Mouse (Mus musculus): ENCODE results near the gene Rab1a. TPM values are rescaled to one million over a fixed set of nuclear protein-coding genes. Genes with fewer than 3 reads are reported as not detected.
"Not testable (repeated sequence)": the region's sequence is repeated elsewhere in the genome, so short reads cannot be mapped to it uniquely, and the experiment has no call there.

Rab1a gene
- polyA plus RNA-seq, 1 experiment = 78.2 TPM

- 96% methylated on average over 1 of the region's 1 CpGs for WGBS
- no peak for DNase-seq (ENCODE audit: low read depth, low spot score)
Observed at GRCm38 (mm10) chr11:20214779-20215178, 13.5 kb downstream of the Rab1a start.

- WGBS = 82% methylated on average over 4 of the region's 4 CpGs
- DNase-seq (ENCODE audit: low read depth, low spot score) = no peak
Observed at GRCm38 (mm10) chr11:20216415-20216814, 15.2 kb downstream of the Rab1a start.

GRCm38 (mm10) chr11:20217227-20217626, 16.0 kb downstream of the Rab1a start:
- no peak for DNase-seq (ENCODE audit: low read depth, low spot score)
- WGBS = 100% methylated on average over 1 of the region's 1 CpGs

- DNase-seq (ENCODE audit: low read depth, low spot score) = not testable (repeated sequence)
- 63% methylated on average over 1 of the region's 1 CpGs for WGBS
Observed at GRCm38 (mm10) chr11:20221671-20222070, 20.4 kb downstream of the Rab1a start.

DNA sequence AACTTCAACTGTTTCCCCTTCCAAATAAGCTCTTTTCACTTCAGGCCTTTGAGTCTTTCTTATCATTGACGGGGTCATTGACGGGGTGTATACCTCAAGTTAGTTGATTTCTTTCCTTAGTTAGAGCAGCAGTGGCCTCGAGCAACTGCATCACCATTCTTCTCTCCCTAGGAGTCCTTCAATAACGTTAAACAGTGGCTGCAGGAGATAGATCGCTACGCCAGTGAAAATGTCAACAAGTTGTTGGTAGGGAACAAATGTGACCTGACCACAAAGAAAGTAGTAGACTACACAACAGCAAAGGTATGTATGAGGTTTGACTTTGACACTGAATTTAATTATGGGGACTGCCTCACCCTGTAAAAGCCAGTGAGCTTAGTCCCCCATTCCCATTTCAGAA, 23.0 kb downstream of the Rab1a start:
- DNase-seq (ENCODE audit: low read depth, low spot score) = no peak
- WGBS = 79% methylated on average over 6 of the region's 6 CpGs

- no peak for DNase-seq (ENCODE audit: low read depth, low spot score)
- 97% methylated on average over 4 of the region's 4 CpGs for WGBS
Observed at GRCm38 (mm10) chr11:20225938-20226337, 24.7 kb downstream of the Rab1a start.

DNA sequence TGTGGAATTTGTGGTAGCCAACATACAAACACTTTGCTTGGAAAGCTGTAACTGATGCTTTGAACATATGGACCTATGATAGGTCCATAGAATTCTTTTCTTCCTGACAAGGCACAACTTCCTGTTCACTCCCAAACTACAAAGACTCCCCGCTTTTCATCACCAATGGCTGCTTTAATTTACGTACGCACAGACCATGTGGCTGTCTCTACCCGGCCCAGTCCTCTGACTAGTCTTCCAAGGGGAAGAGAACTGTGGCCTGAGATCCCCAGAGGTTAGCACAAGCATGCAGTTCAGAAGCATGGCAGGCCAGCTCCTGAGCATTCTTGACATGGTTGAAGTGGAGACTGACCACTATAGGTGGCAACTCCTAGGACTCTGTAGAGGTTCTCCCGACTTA, 27.4 kb downstream of the Rab1a start:
- DNase-seq (ENCODE audit: low read depth, low spot score) = no peak
- WGBS = 71% methylated on average over 5 of the region's 5 CpGs

- 75% methylated on average over 4 of the region's 4 CpGs for WGBS
- DNase-seq (ENCODE audit: low read depth, low spot score) = no peak
Observed at GRCm38 (mm10) chr11:20229311-20229710, 28.1 kb downstream of the Rab1a start.

GRCm38 (mm10) chr11:20230286-20230685, 29.1 kb downstream of the Rab1a start:
- WGBS = 34% methylated on average over 1 of the region's 1 CpGs
- no peak for DNase-seq (ENCODE audit: low read depth, low spot score)

DNA sequence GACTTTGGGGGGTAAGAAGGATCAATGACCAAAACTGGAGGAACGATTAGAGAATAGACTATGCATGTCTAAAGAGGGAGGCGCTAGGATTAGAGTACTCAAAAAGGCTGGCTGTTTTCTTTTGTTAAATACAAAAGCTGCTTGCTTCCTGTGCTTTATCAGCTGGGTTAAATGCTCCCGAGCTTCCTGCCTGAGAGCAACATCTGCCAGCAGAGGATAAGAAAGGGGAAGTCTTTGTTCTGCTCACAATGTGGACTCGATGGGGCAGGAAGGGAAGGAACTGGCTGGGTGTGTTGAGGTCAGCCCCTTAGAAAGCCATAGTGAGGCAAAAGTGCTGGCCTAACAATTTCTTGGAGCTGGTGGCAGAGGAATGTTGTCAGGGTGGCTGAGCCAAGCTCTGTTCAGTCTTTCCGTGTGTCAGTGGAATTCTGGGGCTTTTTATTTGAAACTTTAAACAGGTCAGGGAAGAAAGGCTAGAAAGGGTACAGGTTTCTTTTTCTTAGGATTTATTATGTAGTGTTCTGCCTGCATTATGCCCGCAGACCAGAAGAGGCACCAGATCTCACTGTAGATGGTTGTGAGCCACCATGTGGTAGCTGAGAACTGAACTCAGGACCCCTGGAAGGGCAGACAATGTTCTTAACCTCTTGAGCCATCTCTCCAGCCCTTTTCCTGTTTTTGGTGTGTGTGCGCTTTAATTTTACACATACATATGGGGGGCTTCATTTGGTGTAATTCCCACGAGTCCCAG, 30.1 kb downstream of the Rab1a start:
- 57% methylated on average over 8 of the region's 8 CpGs for WGBS
- DNase-seq (ENCODE audit: low read depth, low spot score) = no peak

DNA sequence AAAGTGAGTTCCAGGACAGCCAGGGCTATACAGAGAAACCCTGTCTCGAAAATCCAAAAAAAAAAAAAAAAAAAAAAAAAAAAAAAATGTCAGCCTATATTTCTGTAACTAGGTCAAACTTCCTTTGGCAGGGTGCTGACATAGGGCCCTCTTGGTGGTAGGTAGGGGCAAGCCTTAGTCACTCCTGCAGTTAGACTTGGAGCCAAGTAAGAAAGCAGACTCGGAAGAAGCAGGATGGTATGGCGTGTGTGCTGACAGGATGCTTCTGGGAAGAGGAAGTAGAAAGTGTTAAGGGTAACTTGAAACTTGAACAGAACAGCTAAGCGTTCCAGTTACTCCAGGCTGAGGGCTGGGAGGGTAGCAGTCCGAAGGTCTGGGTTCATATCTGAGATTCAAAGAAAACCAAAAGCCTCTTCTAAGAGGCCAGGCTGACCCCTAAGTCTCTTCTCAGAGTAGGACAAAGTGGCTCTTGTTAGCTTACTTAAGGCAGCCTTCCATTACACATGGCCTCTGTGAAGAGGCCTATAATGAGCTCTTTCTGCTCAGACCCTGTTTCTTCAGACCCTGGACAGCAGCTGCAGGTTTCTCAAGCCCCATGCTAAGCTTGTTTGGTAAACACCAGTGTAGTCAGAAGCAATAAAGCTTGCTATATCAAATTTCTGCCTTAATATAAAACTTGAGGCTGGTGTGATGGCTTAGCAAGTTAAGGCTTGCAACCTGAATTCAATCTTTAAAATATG, 31.0 kb downstream of the Rab1a start:
- 69% methylated on average over 4 of the region's 5 CpGs for WGBS
- no peak for DNase-seq (ENCODE audit: low read depth, low spot score)

DNA sequence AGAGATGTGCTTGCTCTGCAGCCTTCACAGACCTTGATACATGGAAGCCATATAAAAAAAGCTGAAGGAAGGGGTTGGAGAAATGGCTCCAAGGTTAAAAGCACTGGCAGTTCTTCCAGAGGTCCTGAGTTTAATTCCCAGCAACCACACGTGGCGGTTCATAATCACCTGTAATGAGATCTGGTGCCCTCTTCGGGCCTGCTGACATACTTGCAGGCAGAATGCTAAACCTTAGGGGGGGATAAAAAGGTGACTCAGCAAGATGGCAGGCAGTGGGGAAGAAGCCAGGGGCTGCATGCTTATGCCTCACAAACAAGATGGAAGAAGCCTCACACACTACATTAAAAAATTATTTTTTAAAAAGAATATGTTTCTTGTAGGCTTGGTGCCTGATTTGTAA, 33.0 kb downstream of the Rab1a start:
- no peak for DNase-seq (ENCODE audit: low read depth, low spot score)
- WGBS = 65% methylated on average over 3 of the region's 3 CpGs

GRCm38 (mm10) chr11:20237018-20237417, 35.8 kb downstream of the Rab1a start:
- WGBS = 76% methylated on average over 7 of the region's 7 CpGs
- DNase-seq (ENCODE audit: low read depth, low spot score) = no peak

- no peak for DNase-seq (ENCODE audit: low read depth, low spot score)
- 91% methylated on average over 3 of the region's 3 CpGs for WGBS
Observed at GRCm38 (mm10) chr11:20237976-20238375, 36.7 kb downstream of the Rab1a start.

- WGBS = 91% methylated on average over 9 of the region's 9 CpGs
- no peak for DNase-seq (ENCODE audit: low read depth, low spot score)
Observed at GRCm38 (mm10) chr11:20239279-20239861, 38.1 kb downstream of the Rab1a start.

DNA sequence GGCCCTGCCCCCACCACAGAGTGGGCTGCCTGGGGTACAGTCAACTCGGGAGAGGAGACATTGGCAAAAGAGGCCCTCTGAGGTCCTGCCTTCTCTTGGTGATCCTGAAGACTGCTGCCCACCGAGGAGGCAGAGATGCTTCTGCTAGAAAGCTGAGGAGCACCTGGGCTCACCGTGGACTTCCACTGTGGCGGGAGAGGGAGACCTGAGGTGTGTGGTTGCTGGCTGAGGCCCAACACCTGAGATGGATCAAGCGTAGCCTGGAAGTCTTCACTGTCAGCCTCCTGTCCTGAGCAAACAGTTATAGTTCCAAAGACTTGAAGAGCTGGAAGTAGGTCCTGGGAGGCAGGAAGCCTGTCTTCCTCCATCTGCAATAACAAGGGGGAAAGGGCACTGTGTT, 39.1 kb downstream of the Rab1a start:
- no peak for DNase-seq (ENCODE audit: low read depth, low spot score)
- WGBS = 64% methylated on average over 5 of the region's 5 CpGs

- WGBS = 91% methylated on average over 7 of the region's 7 CpGs
- no peak for DNase-seq (ENCODE audit: low read depth, low spot score)
Observed at GRCm38 (mm10) chr11:20241311-20241710, 40.1 kb downstream of the Rab1a start.

DNA sequence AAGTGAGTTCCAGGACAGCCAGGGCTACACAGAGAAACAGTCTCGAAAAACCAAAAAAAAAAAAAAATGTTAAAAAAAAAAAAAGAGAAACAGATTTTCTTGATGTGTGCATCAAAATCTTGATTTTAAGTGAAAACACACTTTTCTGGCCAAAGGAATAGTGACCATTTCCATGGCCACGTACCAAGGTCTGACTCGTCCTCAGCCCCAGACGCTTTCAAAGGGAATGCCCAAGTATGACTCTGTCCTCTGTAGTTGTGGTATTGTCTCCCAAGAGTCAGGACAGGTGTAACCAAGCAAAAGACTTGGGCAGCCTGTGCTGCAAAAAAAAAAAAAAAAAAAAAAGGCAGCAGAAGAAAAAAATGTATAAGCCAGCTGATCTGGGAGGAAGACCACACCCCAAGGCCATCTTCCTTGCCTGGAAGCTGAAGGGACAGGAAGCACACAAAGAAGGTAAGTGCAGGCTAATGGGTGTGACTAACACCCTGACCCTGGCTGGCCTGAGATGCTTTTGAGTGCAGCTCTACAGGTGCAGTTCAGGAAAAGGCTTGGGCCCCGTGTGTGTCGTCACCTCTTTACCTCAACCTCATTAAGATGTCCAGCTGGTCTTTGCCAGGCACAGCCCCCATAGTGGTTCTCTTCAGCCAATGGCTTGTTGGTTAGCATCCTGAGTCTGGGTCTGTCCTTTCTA, 41.3 kb downstream of the Rab1a start:
- WGBS = 78% methylated on average over 6 of the region's 6 CpGs
- DNase-seq (ENCODE audit: low read depth, low spot score) = no peak

- WGBS = 64% methylated on average over 9 of the region's 9 CpGs
- no peak for DNase-seq (ENCODE audit: low read depth, low spot score)
Observed at GRCm38 (mm10) chr11:20243214-20243913, 42.1 kb downstream of the Rab1a start.

All from large intestine, adult 2 months (tissue).